Mouse (Mus musculus) kidney, embryonic 16.5 days (tissue): ENCODE results near the gene Mcoln3. TPM values are rescaled to one million over a fixed set of nuclear protein-coding genes. Genes with fewer than 3 reads are reported as not detected.
A peak's percentile ranks its signal among the peaks of the same experiment; 100 is the strongest.

Source experiments
- ATAC-seq: fragments of 200-750 bp; cut with Nextera tagmentation; 2 replicates; pipeline ENCODE4 v1.8.0; 2017; ENCODE audit warnings: moderate TSS enrichment; ENCODE audit not compliant: low FRiP score, low TSS enrichment
- H3K27ac ChIP-seq: fragments of 300-500 bp; sonication (generic); 2 replicates; pipeline ENCODE4 v1.5.1; 2014; ENCODE audit warnings: low read length
- H3K27me3 ChIP-seq: fragments of 300-500 bp; sonication (generic); 2 replicates; pipeline ENCODE4 v1.6.1; 2014; ENCODE audit warnings: low read length, control low read depth, mixed read lengths; ENCODE audit not compliant: insufficient read depth
- H3K36me3 ChIP-seq: fragments of 300-500 bp; sonication (generic); 2 replicates; pipeline ENCODE4 v1.6.1; 2014; ENCODE audit warnings: low read length, control low read depth, mixed read lengths; ENCODE audit not compliant: insufficient read depth
- H3K4me1 ChIP-seq: fragments of 300-500 bp; sonication (generic); 2 replicates; pipeline ENCODE4 v1.6.1; 2014; ENCODE audit warnings: low read length, control low read depth, mixed read lengths; ENCODE audit not compliant: insufficient read depth
- H3K4me2 ChIP-seq: fragments of 300-500 bp; sonication (generic); replicated peaks from 2 replicates; pipeline ENCODE4 v1.6.1; 2014; ENCODE audit warnings: low read depth, low read length
- H3K4me3 ChIP-seq: fragments of 300-500 bp; sonication (generic); 2 replicates; pipeline ENCODE4 v1.5.1; 2014; ENCODE audit warnings: mild to moderate bottlenecking, low read length
- H3K9ac ChIP-seq: fragments of 300-500 bp; sonication (generic); replicated peaks from 2 replicates; pipeline ENCODE4 v1.6.1; 2014; ENCODE audit warnings: low read length
- H3K9me3 ChIP-seq: fragments of 300-500 bp; sonication (generic); 2 replicates; pipeline ENCODE4 v1.6.1; 2016; ENCODE audit warnings: low read length, control low read depth
- WGBS: fragments of 180-500 bp; shearing (Covaris S2); extraction: QIAGEN DNeasy Blood & Tissue Kit; methylation state at CpG from one replicate; pipeline ENCODE4 v1.1.7; 2014; 5-methylcytosine and 5-hydroxymethylcytosine counted together
- polyA plus RNA-seq: library from polyadenylated mRNA; unstranded; fragments of >200 nt; fragmentation: Nextera tagmentation; extraction: Ambion mirVana; gene quantifications from 2 replicates; pipeline ENCODE4 v1.2.1, GENCODE M21; 2015

Gene Mcoln3
- polyA plus RNA-seq, 1 experiment from 2014 or later = 20.6 TPM

- peak; percentile 42; the same call in 1 of the 2 replicates for ATAC-seq
- 31% methylated on average over 13 of the region's 13 CpGs for WGBS
These were observed 67.9 kb downstream of the Mcoln3 start for GRCm38 (mm10) chr3:146184992-146185657.

GRCm38 (mm10) chr3:146186033-146186432 is 68.8 kb downstream of the Mcoln3 start:
- Histone ChIP-seq H3K27me3 (no peaks in the 10 kb centered on the region), H3K9me3 (no peaks in the 10 kb centered on the region)
- no peak for ATAC-seq

More at GRCm38 (mm10) chr3:146184992-146185657, 67.9 kb downstream of the Mcoln3 start:
- H3K27me3 ChIP-seq = no peaks in the 10 kb centered on the region
- no peaks in the 10 kb centered on the region for H3K36me3 ChIP-seq
- no peak overlapping the region for H3K4me3 ChIP-seq
- H3K27ac ChIP-seq = no peak overlapping the region
- no peaks in the 10 kb centered on the region for H3K4me1 ChIP-seq
- H3K4me2 ChIP-seq = no peak overlapping the region
- H3K9me3 ChIP-seq = no peaks in the 10 kb centered on the region
- H3K9ac ChIP-seq = no peak overlapping the region

GRCm38 (mm10) chr3:146189933-146190332 is 72.7 kb downstream of the Mcoln3 start:
- Histone ChIP-seq H3K27me3 (no peaks in the 10 kb centered on the region), H3K27ac (no peak overlapping the region), H3K4me2 (no peak overlapping the region), H3K36me3 (no peaks in the 10 kb centered on the region), H3K4me3 (no peak overlapping the region), H3K9ac (no peak overlapping the region), H3K9me3 (no peaks in the 10 kb centered on the region), H3K4me1 (no peaks in the 10 kb centered on the region)
- 0 out of 2 replicates have a peak, but pooled peaks have one; percentile 12 for ATAC-seq
- 74% methylated on average over 10 of the region's 10 CpGs for WGBS

More at GRCm38 (mm10) chr3:146186033-146186432, 68.8 kb downstream of the Mcoln3 start:
- Histone ChIP-seq H3K36me3 (no peaks in the 10 kb centered on the region), H3K4me2 (no peak overlapping the region), H3K4me3 (no peak overlapping the region), H3K4me1 (no peaks in the 10 kb centered on the region), H3K27ac (no peak overlapping the region), H3K9ac (no peak overlapping the region)
- 77% methylated on average over 10 of the region's 10 CpGs for WGBS

Other genes starting within 250 kb of the Mcoln3 start
- gene Bcl10, start 194.6 kb upstream of the Mcoln3 start, polyA plus RNA-seq = 53.5 and 56.2 TPM in 2 replicates
- 46.0 and 51.9 TPM in 2 replicates for gene 2410004B18Rik, start 179.4 kb upstream of the Mcoln3 start, polyA plus RNA-seq
- 1.4 and 1.7 TPM in 2 replicates for gene Syde2, start 129.6 kb upstream of the Mcoln3 start, polyA plus RNA-seq
- 0.24 and 0.31 TPM in 2 replicates for gene Wdr63, start 9.3 kb upstream of the Mcoln3 start, polyA plus RNA-seq
- gene Mcoln2, start 32.4 kb downstream of the Mcoln3 start, polyA plus RNA-seq = 0.84 and 1.3 TPM in 2 replicates
- gene Lpar3, start 103.5 kb downstream of the Mcoln3 start, polyA plus RNA-seq = 2.2 TPM in 2 replicates